Mouse (Mus musculus) olfactory bulb, adult 2 months (tissue): ENCODE results near the gene Narfl.

ENCODE experiments used
- CTCF ChIP-seq: fragments of 200-500 bp; IDR thresholded peaks from 2 replicates; pipeline ENCODE4 v1.5.1; 2012; ENCODE audit warnings: low read depth, mild to moderate bottlenecking, low read length, moderate library complexity; ENCODE audit not compliant: insufficient read depth
- POLR2A ChIP-seq: fragments of 200-500 bp; IDR thresholded peaks from 2 replicates; pipeline ENCODE4 v1.6.1; 2012; ENCODE audit warnings: mild to moderate bottlenecking, low read depth, low read length, moderate library complexity; ENCODE audit not compliant: insufficient read depth

DNA sequence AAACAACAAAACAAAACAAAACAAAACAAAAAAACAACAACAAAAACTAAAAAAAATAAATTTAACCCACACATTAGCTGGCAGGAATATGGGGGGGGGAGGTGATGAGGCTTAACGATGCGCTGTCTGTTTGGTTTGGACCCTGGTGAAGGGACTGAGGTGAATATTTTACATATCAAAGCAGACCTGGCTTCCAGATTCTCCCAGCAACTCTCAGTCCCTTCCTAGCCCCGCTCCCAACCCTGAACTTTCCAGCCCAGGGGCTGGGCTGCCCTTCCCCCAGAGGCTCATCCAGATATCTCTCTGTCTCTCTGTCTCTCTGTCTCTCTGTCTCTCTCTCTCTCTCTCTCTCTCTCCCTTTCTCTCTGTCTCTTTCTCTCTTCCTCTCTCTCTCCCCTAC, 11.0 kb upstream of the Narfl start:
- TF ChIP-seq CTCF: no peak
- no peak for TF ChIP-seq POLR2A
